7 mouse cellular contexts compared by ENCODE assay signal in the genomic region with DNA sequence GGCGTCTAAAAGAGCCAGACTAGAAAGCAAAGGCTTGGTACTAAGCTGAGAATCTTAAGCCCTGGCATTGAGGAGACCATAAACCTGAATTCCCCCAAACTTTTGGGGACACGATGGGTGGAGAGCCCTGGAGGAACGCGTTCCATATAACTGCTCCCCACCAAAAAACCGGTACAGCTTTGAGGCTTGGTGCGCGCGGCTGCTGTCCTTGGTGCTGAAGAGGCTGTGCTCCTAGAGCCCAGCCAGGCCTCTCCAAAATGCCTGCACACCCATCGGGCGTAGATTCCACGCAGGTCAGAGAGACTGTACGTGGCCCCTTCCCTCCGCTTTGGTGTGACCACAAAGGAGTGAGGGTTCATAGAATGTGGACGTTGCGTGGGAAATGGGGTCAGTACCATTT. TPM values are rescaled to one million over a fixed set of nuclear protein-coding genes. Genes with fewer than 3 reads are reported as not detected.
DNase-seq lines count a peak whose midpoint lies in the region; ATAC-seq and TF ChIP-seq lines count a peak whose summit lies in the region.

No protein-coding gene starts in this region.

- DNase-seq in 3T3-L1 (ENCODE audit: low read depth, low spot score) (peak; percentile 46), 416B (ENCODE audit: low read depth) (peak; percentile 60)
- peak; percentile 27 for DNase-seq in c-Kit-positive CD71-positive TER-119-positive erythroid progenitor cells, embryonic 14.5 days (ENCODE audit: low spot score)
- DNase-seq in hindbrain, postnatal 0 days (ENCODE audit: low spot score) = no peak
- no peak for DNase-seq in midbrain, postnatal 0 days (ENCODE audit: low spot score)
- DNase-seq in frontal cortex, adult 2 months (ENCODE audit: extremely low spot score in 1 of 2, low spot score in 1 of 2) = no peak
- no peak for DNase-seq in layer of hippocampus, postnatal 36 days

- 0 out of 2 replicates have a peak overlapping the region, but pooled peaks have one; percentile 10 for H3K4me2 ChIP-seq in hindbrain, postnatal 0 days (ENCODE audit: low read depth, low read length)
- H3K4me2 ChIP-seq in midbrain, postnatal 0 days (ENCODE audit: low read depth, low read length, poor library complexity, severe bottlenecking) = peak overlapping the region; percentile 32

- WGBS in hindbrain, postnatal 0 days = 27% methylated on average over 15 of the region's 15 CpGs
- WGBS in midbrain, postnatal 0 days = 28% methylated on average over 15 of the region's 15 CpGs

- peaks cover 16% of the 10 kb centered on the region; the same call in 1 of the 2 replicates for H3K36me3 ChIP-seq in hindbrain, postnatal 0 days (ENCODE audit: insufficient read depth, low read length)
- H3K36me3 ChIP-seq in midbrain, postnatal 0 days (ENCODE audit: insufficient read depth, low read length) = peaks cover 37% of the 10 kb centered on the region

- no peak overlapping the region for H3K4me3 ChIP-seq in hindbrain, postnatal 0 days (ENCODE audit: low read length)
- H3K4me3 ChIP-seq in midbrain, postnatal 0 days (ENCODE audit: low read depth, low read length) = no peak overlapping the region

- H3K27ac ChIP-seq in hindbrain, postnatal 0 days = 0 out of 2 replicates have a peak overlapping the region, but pooled peaks have one; percentile 80
- H3K27ac ChIP-seq in midbrain, postnatal 0 days (ENCODE audit: low read depth, low read length) = peak overlapping the region; percentile 88

- H3K9ac ChIP-seq in hindbrain, postnatal 0 days (replicated peaks; ENCODE audit: low read length) = no peak overlapping the region
- 0 out of 2 replicates have a peak overlapping the region, but pooled peaks have one; percentile 19 for H3K9ac ChIP-seq in midbrain, postnatal 0 days (replicated peaks; ENCODE audit: low read length, poor library complexity, severe bottlenecking)

- no peak for TF ChIP-seq CTCF in hindbrain, postnatal 0 days (IDR thresholded peaks at IDR 0.05; ENCODE audit: low read depth)
- no peak for TF ChIP-seq CTCF in midbrain, postnatal 0 days (IDR thresholded peaks at IDR 0.05)

- H3K9me3 ChIP-seq in hindbrain, postnatal 0 days (ENCODE audit: low read length) = no peaks in the 10 kb centered on the region
- H3K9me3 ChIP-seq in midbrain, postnatal 0 days (ENCODE audit: low read length) = no peaks in the 10 kb centered on the region

- no peaks in the 10 kb centered on the region for H3K27me3 ChIP-seq in hindbrain, postnatal 0 days (ENCODE audit: insufficient read depth, low read length)
- H3K27me3 ChIP-seq in midbrain, postnatal 0 days (ENCODE audit: insufficient read depth, low read length) = no peaks in the 10 kb centered on the region

- peaks cover 23% of the 10 kb centered on the region for H3K4me1 ChIP-seq in hindbrain, postnatal 0 days (ENCODE audit: insufficient read depth, low read length)
- H3K4me1 ChIP-seq in midbrain, postnatal 0 days (ENCODE audit: insufficient read depth, low read length) = peaks cover 27% of the 10 kb centered on the region; the same call in 1 of the 2 replicates

- ATAC-seq in hindbrain, postnatal 0 days = no peak
- no peak for ATAC-seq in midbrain, postnatal 0 days (ENCODE audit: low FRiP score)

RNA-seq across cellular contexts. Expression of gene Nova2, which starts 25.7 kb away (rescaled TPM):
- 18.3 and 19.8 TPM in 2 replicates for total RNA-seq in hindbrain, postnatal 0 days (2014; rRNA removed)
- polyA plus RNA-seq in hindbrain, postnatal 0 days (2015; fragmentation: Nextera tagmentation; extraction: Ambion mirVana) = 9.2 and 9.7 TPM in 2 replicates
- 20.9 and 26.5 TPM in 2 replicates for total RNA-seq in midbrain, postnatal 0 days (2014; rRNA removed)
- 8.7 and 10.1 TPM in 2 replicates for polyA plus RNA-seq in midbrain, postnatal 0 days (2015; fragmentation: Nextera tagmentation; extraction: Ambion mirVana)
- 25.0 and 27.0 TPM in 2 replicates for polyA plus RNA-seq in frontal cortex, adult 2 months (2012; rRNA removed)
- 10 to 100 TPM; 82.2 to 84.5 TPM for total RNA-seq in layer of hippocampus, postnatal 36 days (2021)

RNA-seq across cellular contexts. Expression of gene Nanos2, which starts 35.8 kb away (rescaled TPM):
- 1.3 and 2.6 TPM in 2 replicates for total RNA-seq in hindbrain, postnatal 0 days (2014; rRNA removed)
- 1.6 TPM in 2 replicates for polyA plus RNA-seq in hindbrain, postnatal 0 days (2015; fragmentation: Nextera tagmentation; extraction: Ambion mirVana)
- total RNA-seq in midbrain, postnatal 0 days (2014; rRNA removed) = 1.7 and 3.7 TPM in 2 replicates
- 0.59 and 1.3 TPM in 2 replicates for polyA plus RNA-seq in midbrain, postnatal 0 days (2015; fragmentation: Nextera tagmentation; extraction: Ambion mirVana)
- 2.9 and 4.1 TPM in 2 replicates for polyA plus RNA-seq in frontal cortex, adult 2 months (2012; rRNA removed)
- total RNA-seq in layer of hippocampus, postnatal 36 days (2021) = under 1 TPM; 0.33 to 0.87 TPM

RNA-seq across cellular contexts. Expression of gene Mypop, which starts 39.6 kb away (rescaled TPM):
- total RNA-seq in hindbrain, postnatal 0 days (2014; rRNA removed) = 22.5 and 26.1 TPM in 2 replicates
- polyA plus RNA-seq in hindbrain, postnatal 0 days (2015; fragmentation: Nextera tagmentation; extraction: Ambion mirVana) = 5.6 and 6.0 TPM in 2 replicates
- 16.0 and 21.2 TPM in 2 replicates for total RNA-seq in midbrain, postnatal 0 days (2014; rRNA removed)
- 4.7 and 5.0 TPM in 2 replicates for polyA plus RNA-seq in midbrain, postnatal 0 days (2015; fragmentation: Nextera tagmentation; extraction: Ambion mirVana)
- polyA plus RNA-seq in frontal cortex, adult 2 months (2012; rRNA removed) = 39.9 and 46.2 TPM in 2 replicates
- total RNA-seq in layer of hippocampus, postnatal 36 days (2021) = 10 to 100 TPM; 45.0 to 45.9 TPM

RNA-seq across cellular contexts. Expression of gene Ccdc61, which starts 41.2 kb away (rescaled TPM):
- 22.0 and 31.5 TPM in 2 replicates for total RNA-seq in hindbrain, postnatal 0 days (2014; rRNA removed)
- 32.9 and 35.2 TPM in 2 replicates for polyA plus RNA-seq in hindbrain, postnatal 0 days (2015; fragmentation: Nextera tagmentation; extraction: Ambion mirVana)
- total RNA-seq in midbrain, postnatal 0 days (2014; rRNA removed) = 21.3 and 25.5 TPM in 2 replicates
- 29.5 and 35.2 TPM in 2 replicates for polyA plus RNA-seq in midbrain, postnatal 0 days (2015; fragmentation: Nextera tagmentation; extraction: Ambion mirVana)
- polyA plus RNA-seq in frontal cortex, adult 2 months (2012; rRNA removed) = 11.7 and 15.4 TPM in 2 replicates
- 10 to 100 TPM; 11.3 to 12.5 TPM for total RNA-seq in layer of hippocampus, postnatal 36 days (2021)

RNA-seq across cellular contexts. Expression of gene Irf2bp1, which starts 52.4 kb away (rescaled TPM):
- 128 and 140 TPM in 2 replicates for total RNA-seq in hindbrain, postnatal 0 days (2014; rRNA removed)
- polyA plus RNA-seq in hindbrain, postnatal 0 days (2015; fragmentation: Nextera tagmentation; extraction: Ambion mirVana) = 20.0 and 22.4 TPM in 2 replicates
- total RNA-seq in midbrain, postnatal 0 days (2014; rRNA removed) = 115 and 133 TPM in 2 replicates
- 25.6 and 26.1 TPM in 2 replicates for polyA plus RNA-seq in midbrain, postnatal 0 days (2015; fragmentation: Nextera tagmentation; extraction: Ambion mirVana)
- 29.0 and 30.5 TPM in 2 replicates for polyA plus RNA-seq in frontal cortex, adult 2 months (2012; rRNA removed)
- 10 to 100 TPM; 52.1 to 53.0 TPM for total RNA-seq in layer of hippocampus, postnatal 36 days (2021)

Comparison
In these comparisons a context has a peak if more than half of its experiments do, and no peak if none do; other contexts are left out.
1. DNase-seq: peak in 3T3-L1 (single experiment), 416B (single experiment) and c-Kit-positive CD71-positive TER-119-positive erythroid progenitor cells, embryonic 14.5 days (single experiment); none in hindbrain, postnatal 0 days (single experiment), midbrain, postnatal 0 days (single experiment), frontal cortex, adult 2 months (0 of 2) and layer of hippocampus, postnatal 36 days (0 of 2).